Mouse (Mus musculus) small intestine, adult 2 months (tissue): ENCODE data around the gene Rps19bp1. TPM values are rescaled to one million over a fixed set of nuclear protein-coding genes. Genes with fewer than 3 reads are reported as not detected.

Source experiments
- H3K27ac ChIP-seq: fragments of 200-500 bp; 2 replicates; pipeline ENCODE4 v1.5.1; 2012; ENCODE audit warnings: low read depth, low read length, control low read depth, inconsistent platforms; ENCODE audit not compliant: insufficient read depth
- H3K27me3 ChIP-seq: fragments of 200-500 bp; 2 replicates; pipeline ENCODE4 v1.6.1; 2012; ENCODE audit warnings: mild to moderate bottlenecking, moderate library complexity, low read length, inconsistent platforms; ENCODE audit not compliant: control insufficient read depth, insufficient read depth
- H3K36me3 ChIP-seq: fragments of 200-500 bp; 2 replicates; pipeline ENCODE4 v1.6.1; 2012; ENCODE audit warnings: mild to moderate bottlenecking, low read length, control low read depth, inconsistent platforms; ENCODE audit not compliant: control insufficient read depth, insufficient read depth
- H3K4me1 ChIP-seq: fragments of 200-500 bp; 2 replicates; pipeline ENCODE4 v1.6.1; 2012; ENCODE audit warnings: low read length, inconsistent platforms, mixed read lengths; ENCODE audit not compliant: control insufficient read depth, insufficient read depth, insufficient read length
- H3K4me3 ChIP-seq: fragments of 200-500 bp; 2 replicates; pipeline ENCODE4 v1.5.1; 2012; ENCODE audit warnings: low read depth, mild to moderate bottlenecking, control low read depth, inconsistent platforms, low read length, moderate library complexity
- CTCF ChIP-seq: fragments of 200-500 bp; IDR thresholded peaks from 2 replicates; pipeline ENCODE4 v1.5.1; 2012; ENCODE audit warnings: low read depth, mild to moderate bottlenecking, control low read depth, inconsistent platforms, low read length, moderate library complexity, mixed read lengths; ENCODE audit not compliant: insufficient replicate concordance, insufficient read length; ENCODE audit errors: extremely low read depth
- POLR2A ChIP-seq: fragments of 200-500 bp; IDR thresholded peaks from 2 replicates; pipeline ENCODE4 v1.6.1; 2012; ENCODE audit warnings: low read depth, mild to moderate bottlenecking, control low read depth, inconsistent platforms, low read length, moderate library complexity
- WGBS: fragments of 180-500 bp; shearing (Covaris S2); methylation state at CpG from one replicate; pipeline ENCODE4 v1.1.7; 2018; 5-methylcytosine and 5-hydroxymethylcytosine counted together
- polyA plus RNA-seq: library from polyadenylated mRNA; depleted of rRNA; stranded (reverse); fragments of >200 nt; gene quantifications from 2 replicates; pipeline ENCODE4 v1.2.3, GENCODE M21; 2012; rRNA removed

The Rps19bp1 gene
- polyA plus RNA-seq, 1 experiment: 19.3 TPM

DNA sequence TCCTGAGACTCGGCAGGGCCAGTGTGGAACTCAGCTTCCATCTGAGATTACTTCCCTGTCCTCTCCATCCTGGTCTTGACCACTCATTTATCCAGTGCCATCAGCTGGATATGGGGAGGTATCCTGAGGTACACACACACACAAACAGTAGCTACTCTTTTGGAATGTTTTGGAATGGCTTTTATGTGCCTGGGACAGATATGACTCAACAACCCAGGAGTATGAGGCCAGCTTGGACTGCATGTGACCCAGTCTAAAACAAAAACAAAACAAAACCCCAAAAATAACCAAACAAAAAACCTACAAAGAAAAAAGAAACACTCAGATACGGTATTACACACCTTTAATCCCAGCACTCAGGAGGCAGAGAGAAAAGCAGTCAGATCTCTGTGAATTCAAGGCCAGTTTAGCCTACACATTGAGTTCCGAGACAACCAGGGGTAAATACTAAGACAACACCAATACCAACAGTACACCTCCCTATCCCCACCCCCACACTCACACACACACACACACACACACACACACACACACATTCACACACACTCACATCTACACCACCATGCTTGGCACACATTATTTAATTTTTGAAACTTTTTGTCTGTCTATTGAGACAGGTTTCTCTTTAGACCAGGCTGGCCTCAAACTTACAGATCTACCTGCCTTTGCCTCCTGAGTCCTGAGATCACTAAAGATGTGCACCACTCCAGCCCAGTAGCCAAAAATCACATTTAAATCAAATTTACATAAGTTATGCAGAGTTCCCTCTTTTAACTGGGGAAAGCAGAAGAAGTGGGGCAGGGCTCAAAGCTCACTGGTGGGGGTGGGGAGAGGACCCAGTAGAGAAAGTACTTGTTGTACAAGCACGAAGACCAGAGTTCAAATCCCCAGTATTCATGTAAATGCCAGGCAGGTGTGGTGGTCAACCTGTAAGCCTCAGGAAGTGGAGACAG lies 44.1 kb downstream of the Rps19bp1 start:
- H3K27me3 ChIP-seq: no peaks in the 10 kb centered on the region
- H3K4me3 ChIP-seq: no peak overlapping the region
- H3K27ac ChIP-seq: 0 out of 2 replicates have a peak overlapping the region, but pooled peaks have one; percentile 5
- peaks cover 5% of the 10 kb centered on the region for H3K4me1 ChIP-seq
- WGBS: 58% methylated on average over 4 of the region's 4 CpGs
- TF ChIP-seq POLR2A (no peak), CTCF (no peak)
- H3K36me3 ChIP-seq: no peaks in the 10 kb centered on the region

DNA sequence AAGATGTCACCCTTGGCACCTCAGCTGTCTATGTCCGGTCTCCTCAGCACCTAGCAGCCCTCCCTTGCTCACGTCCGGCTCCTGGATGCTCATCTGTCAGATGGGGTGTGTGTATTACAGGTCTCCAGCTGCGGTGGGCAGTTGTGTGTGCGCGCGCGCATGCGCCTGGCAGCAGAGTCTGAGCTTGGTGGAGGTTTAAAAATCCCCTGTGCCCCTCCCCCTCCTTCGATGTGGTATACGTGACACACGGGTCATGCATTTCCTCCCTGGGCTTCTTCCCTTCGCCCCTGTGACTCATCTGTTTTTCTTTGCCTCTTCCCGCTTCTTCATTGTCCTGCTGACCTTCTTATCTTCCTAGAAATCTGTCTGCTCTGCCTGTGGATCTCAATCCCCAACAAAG lies 44.9 kb downstream of the Rps19bp1 start:
- 0 out of 2 replicates have a peak overlapping the region, but pooled peaks have one; percentile 5 for H3K27ac ChIP-seq

DNA sequence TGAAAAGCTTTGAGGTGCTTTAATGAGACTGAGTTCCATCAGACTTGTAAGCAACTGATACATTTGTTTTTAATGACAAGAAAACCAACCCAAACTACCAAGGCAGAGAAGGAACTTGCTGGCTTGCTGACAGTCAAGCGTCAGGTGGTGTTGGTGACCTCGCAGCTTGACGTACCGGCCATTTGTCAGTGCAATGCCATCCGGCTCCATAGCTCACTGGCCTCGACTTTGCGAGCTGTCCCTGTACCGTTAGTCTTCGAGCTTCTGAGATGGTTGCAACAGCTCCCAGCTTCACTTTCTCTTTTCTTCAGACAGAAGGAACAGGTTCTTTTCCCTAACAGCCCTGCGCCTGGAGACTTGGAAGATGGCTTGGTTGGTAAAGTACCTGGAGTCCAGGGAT lies 46.6 kb downstream of the Rps19bp1 start:
- no peaks in the 10 kb centered on the region for H3K27me3 ChIP-seq
- TF ChIP-seq POLR2A (no peak), CTCF (no peak)
- peaks cover 11% of the 10 kb centered on the region; the same call in 1 of the 2 replicates for H3K36me3 ChIP-seq
- WGBS: 87% methylated on average over 10 of the region's 10 CpGs
- H3K4me3 ChIP-seq: no peak overlapping the region
- H3K4me1 ChIP-seq: peaks cover 5% of the 10 kb centered on the region
- no peak overlapping the region for H3K27ac ChIP-seq

More for the DNA sequence above, 44.9 kb downstream of the Rps19bp1 start:
- no peak for TF ChIP-seq POLR2A
- TF ChIP-seq CTCF: no peak
- 44% methylated on average over 14 of the region's 14 CpGs for WGBS
- H3K27me3 ChIP-seq: no peaks in the 10 kb centered on the region
- peak overlapping the region; percentile 11; the same call in 1 of the 2 replicates for H3K4me3 ChIP-seq
- no peaks in the 10 kb centered on the region for H3K36me3 ChIP-seq
- H3K4me1 ChIP-seq: peaks cover 5% of the 10 kb centered on the region

DNA sequence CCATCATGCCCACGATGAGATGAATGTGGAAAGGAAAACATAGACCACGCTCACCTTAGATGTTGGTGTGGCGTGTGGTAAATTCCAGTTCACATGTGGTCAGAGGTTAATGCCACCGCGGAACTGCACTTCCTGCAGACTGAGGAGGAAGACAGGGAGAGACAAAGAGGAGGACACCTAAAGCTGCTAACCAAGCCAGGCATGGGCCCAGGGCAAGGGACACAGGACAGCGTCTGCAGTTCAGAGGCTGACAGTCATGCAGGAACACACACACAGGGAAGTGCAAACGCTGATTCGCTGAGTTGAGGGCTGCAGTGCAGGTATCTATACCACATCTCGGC lies 47.7 kb downstream of the Rps19bp1 start:
- peaks cover 5% of the 10 kb centered on the region for H3K4me1 ChIP-seq
- H3K27ac ChIP-seq: no peak overlapping the region
- H3K4me3 ChIP-seq: no peak overlapping the region
- no peaks in the 10 kb centered on the region for H3K27me3 ChIP-seq
- 54% methylated on average over 9 of the region's 9 CpGs for WGBS
- TF ChIP-seq POLR2A: no peak
- TF ChIP-seq CTCF: no peak
- peaks cover 21% of the 10 kb centered on the region for H3K36me3 ChIP-seq

- H3K4me3 ChIP-seq: no peak overlapping the region
- H3K27me3 ChIP-seq: no peaks in the 10 kb centered on the region
- no peak for TF ChIP-seq POLR2A
- peak; percentile 48; the same call in 1 of the 2 replicates for TF ChIP-seq CTCF
- peaks cover 5% of the 10 kb centered on the region for H3K4me1 ChIP-seq
- WGBS: 26% methylated on average over 10 of the region's 10 CpGs
- no peak overlapping the region for H3K27ac ChIP-seq
- peaks cover 26% of the 10 kb centered on the region for H3K36me3 ChIP-seq
Measured at GRCm38 (mm10) chr15:80215716-80216479, 48.2 kb downstream of the Rps19bp1 start.

DNA sequence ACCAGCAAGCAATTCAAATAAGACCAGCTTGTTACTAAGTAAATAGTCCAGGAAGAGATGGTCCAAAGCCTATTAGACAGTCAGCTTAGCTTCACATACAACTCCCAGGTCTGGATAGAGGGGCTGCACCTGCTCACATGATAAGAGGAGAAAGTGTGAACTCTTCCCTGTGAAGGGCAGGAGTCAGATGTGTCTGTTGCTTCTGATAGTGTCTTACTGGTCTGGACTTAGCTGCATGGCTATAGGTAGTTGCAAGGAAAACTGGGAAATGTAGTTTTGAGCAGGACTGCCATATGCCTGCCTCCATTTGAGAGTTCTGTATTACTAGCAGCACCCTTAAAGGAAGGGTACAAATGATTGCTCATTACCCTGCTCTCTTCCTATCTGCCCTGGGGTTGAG lies 50.4 kb downstream of the Rps19bp1 start:
- Histone ChIP-seq H3K36me3 (peaks cover 29% of the 10 kb centered on the region), H3K27me3 (no peaks in the 10 kb centered on the region), H3K27ac (no peak overlapping the region), H3K4me1 (no peaks in the 10 kb centered on the region), H3K4me3 (no peak overlapping the region)
- TF ChIP-seq CTCF: no peak
- TF ChIP-seq POLR2A: no peak

Other genes starting within 250 kb of the Rps19bp1 start
- gene Pdgfb, start 249.3 kb downstream of the Rps19bp1 start, polyA plus RNA-seq: 5.7 and 8.0 TPM in 2 replicates
- gene Syngr1, start 173.0 kb downstream of the Rps19bp1 start, polyA plus RNA-seq: 13.4 and 29.1 TPM in 2 replicates
- gene Rpl3, start 172.4 kb downstream of the Rps19bp1 start, polyA plus RNA-seq: 129 and 298 TPM in 2 replicates
- 14.7 and 28.6 TPM in 2 replicates for gene Tab1, start 131.2 kb downstream of the Rps19bp1 start, polyA plus RNA-seq
- gene Mgat3, start 90.6 kb downstream of the Rps19bp1 start, polyA plus RNA-seq: 28.4 and 62.6 TPM in 2 replicates
- gene Mief1, start 30.3 kb downstream of the Rps19bp1 start, polyA plus RNA-seq: 9.4 and 16.7 TPM in 2 replicates
- gene AC140267.1, start 28.5 kb downstream of the Rps19bp1 start, polyA plus RNA-seq: not detected in 2 replicates
- gene Atf4, start 9.1 kb downstream of the Rps19bp1 start, polyA plus RNA-seq: 127 and 274 TPM in 2 replicates
- gene Cacna1i, start 22.9 kb upstream of the Rps19bp1 start, polyA plus RNA-seq: 0.46 and 0.85 TPM in 2 replicates